In the genomic region with DNA sequence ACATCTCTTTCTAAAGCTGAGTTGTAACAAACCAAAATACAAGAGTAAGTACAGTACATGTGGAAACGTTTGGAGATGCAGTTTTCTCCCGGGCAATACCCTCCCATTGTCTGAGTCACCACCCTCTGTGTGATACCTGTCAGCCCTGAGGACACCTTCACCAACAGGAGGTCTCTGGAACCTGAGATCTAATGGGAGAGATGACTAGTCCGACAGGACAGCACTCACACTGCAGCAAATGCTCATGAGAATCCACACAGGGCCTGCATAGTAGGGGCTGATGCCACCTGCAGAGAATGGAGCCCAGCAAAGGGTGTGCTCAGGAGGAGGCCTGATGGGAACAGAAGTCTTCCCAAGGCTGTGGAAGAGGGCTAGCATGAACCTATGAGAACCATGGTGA, we compare ENCODE assay signal across 9 mouse cellular contexts. TPM values are rescaled to one million over a fixed set of nuclear protein-coding genes. Genes with fewer than 3 reads are reported as not detected.
DNase-seq lines count a peak whose midpoint lies in the region; ATAC-seq and TF ChIP-seq lines count a peak whose summit lies in the region.
"Had no signal": no experiment of that assay in that cellular context is flagged by ENCODE, and none has a peak within 500 bp of the region (broad histone marks: within the 10 kb centered on the region; RNA-seq: fewer than 3 reads in every experiment).

No protein-coding gene starts in this region.

- no peaks in the 10 kb centered on the region for H3K27me3 ChIP-seq in cerebellum, adult 2 months (ENCODE audit: control insufficient read depth, insufficient read depth, low read length)
- H3K27me3 ChIP-seq in megakaryocyte, embryonic 14.5 days (replicated peaks): peaks cover 3% of the 10 kb centered on the region
- no peaks in the 10 kb centered on the region for H3K27me3 ChIP-seq in limb, embryonic 15.5 days
- H3K27me3 ChIP-seq in stomach, embryonic 16.5 days (ENCODE audit: control insufficient read depth, insufficient read depth, low read length): no peaks in the 10 kb centered on the region

- no peak for TF ChIP-seq CTCF in cerebellum, adult 2 months (IDR thresholded peaks at IDR 0.05; ENCODE audit: borderline replicate concordance, insufficient read depth, low read depth, low read length)

- no peak for ATAC-seq in megakaryocyte, adult 5-6 weeks (ENCODE audit: poor library complexity, severe bottlenecking)
- ATAC-seq in limb, embryonic 15.5 days (ENCODE audit: insufficient number of reproducible peaks, low FRiP score, low TSS enrichment, low read depth): no peak
- ATAC-seq in stomach, embryonic 16.5 days (ENCODE audit: insufficient read depth, low FRiP score): no peak

- peak in 1 of 2 experiments; percentile 42 for DNase-seq in cerebellum, adult 2 months
- no peak for DNase-seq in cerebellum, adult 11-12 months
- DNase-seq in retina, embryonic 14.5 days (ENCODE audit: low spot score): no peak
- DNase-seq in ovary, postnatal 10 days (ENCODE audit: low spot score): no peak

- peak overlapping the region; percentile 62 for H3K4me3 ChIP-seq in cerebellum, adult 2 months (replicated peaks; ENCODE audit: insufficient read depth, low read depth, low read length)
- H3K4me3 ChIP-seq in megakaryocyte, embryonic 14.5 days (replicated peaks): peak overlapping the region; percentile 99
- peak overlapping the region; percentile 66 for H3K4me3 ChIP-seq in limb, embryonic 15.5 days
- peak overlapping the region; percentile 79 for H3K4me3 ChIP-seq in stomach, embryonic 16.5 days (replicated peaks; ENCODE audit: low read length)

- peaks cover 71% of the 10 kb centered on the region for H3K4me1 ChIP-seq in cerebellum, adult 2 months (ENCODE audit: control insufficient read depth, insufficient read depth, low read length)
- H3K4me1 ChIP-seq in megakaryocyte, embryonic 14.5 days: peaks cover 64% of the 10 kb centered on the region
- H3K4me1 ChIP-seq in limb, embryonic 15.5 days: peaks cover 43% of the 10 kb centered on the region
- H3K4me1 ChIP-seq in stomach, embryonic 16.5 days (ENCODE audit: control insufficient read depth, insufficient read depth, low read length): peaks cover 25% of the 10 kb centered on the region

- peaks cover 33% of the 10 kb centered on the region for H3K36me3 ChIP-seq in megakaryocyte, embryonic 14.5 days (replicated peaks; ENCODE audit: low read length)
- H3K36me3 ChIP-seq in limb, embryonic 15.5 days: peaks cover 17% of the 10 kb centered on the region
- H3K36me3 ChIP-seq in stomach, embryonic 16.5 days (ENCODE audit: control insufficient read depth, insufficient read depth, low read length): 0 out of 2 replicates have a peak, but pooled peaks cover 8% of the 10 kb centered on the region

- peak overlapping the region; percentile 82 for H3K4me2 ChIP-seq in limb, embryonic 15.5 days
- peak overlapping the region; percentile 78 for H3K4me2 ChIP-seq in stomach, embryonic 16.5 days (ENCODE audit: low read depth, low read length)

- H3K27ac ChIP-seq in cerebellum, adult 2 months (ENCODE audit: insufficient read depth, low read length): peak overlapping the region; percentile 97
- peak overlapping the region; percentile 90 for H3K27ac ChIP-seq in limb, embryonic 15.5 days
- peak overlapping the region; percentile 84 for H3K27ac ChIP-seq in stomach, embryonic 16.5 days (ENCODE audit: low read length)

- peak overlapping the region; percentile 33; the same call in 1 of the 2 replicates for H3K9ac ChIP-seq in limb, embryonic 15.5 days
- peak overlapping the region; percentile 81 for H3K9ac ChIP-seq in stomach, embryonic 16.5 days (ENCODE audit: low read length)

- 6% methylated on average over 3 of the region's 3 CpGs for WGBS in cerebellum, adult 2 months
- WGBS in limb, embryonic 15.5 days: 17% methylated on average over 3 of the region's 3 CpGs
- WGBS in stomach, embryonic 16.5 days: 17% methylated on average over 3 of the region's 3 CpGs

- TF ChIP-seq POLR2A in cerebellum, adult 2 months (IDR thresholded peaks at IDR 0.05; ENCODE audit: borderline replicate concordance, insufficient read depth, low read length): no peak

- H3K9me3 ChIP-seq in megakaryocyte, embryonic 14.5 days: no peaks in the 10 kb centered on the region
- no peaks in the 10 kb centered on the region for H3K9me3 ChIP-seq in limb, embryonic 15.5 days
- no peaks in the 10 kb centered on the region for H3K9me3 ChIP-seq in stomach, embryonic 16.5 days (replicated peaks; ENCODE audit: control insufficient read depth, low read length)

RNA-seq across cellular contexts. Expression of a gene that starts 0.5 kb away (rescaled TPM):
- 196 and 230 TPM in 2 replicates for polyA plus RNA-seq in cerebellum, adult 2 months (2012; rRNA removed)
- 51.1 and 52.3 TPM in 2 replicates for polyA plus RNA-seq in megakaryocyte, embryonic 14.5 days (2012; ENCODE audit: insufficient read depth, low replicate concordance)
- total RNA-seq in megakaryocyte, adult 5-6 weeks (2015): 36.3 and 36.5 TPM in 2 replicates
- 25.7 and 29.6 TPM in 2 replicates for total RNA-seq in megakaryocyte, adult 5-6 weeks (2017)
- polyA plus RNA-seq in limb, embryonic 15.5 days (2015; fragmentation: Nextera tagmentation; extraction: Ambion mirVana): 49.9 and 56.9 TPM in 2 replicates
- 44.1 and 49.4 TPM in 2 replicates for polyA plus RNA-seq in stomach, embryonic 16.5 days (2015; fragmentation: Nextera tagmentation; extraction: Ambion mirVana)

RNA-seq across cellular contexts. Expression of a gene that starts 4.8 kb away (rescaled TPM):
- polyA plus RNA-seq in cerebellum, adult 2 months (2012; rRNA removed): 0.84 and 2.8 TPM in 2 replicates
- not detected in 2 replicates for polyA plus RNA-seq in megakaryocyte, embryonic 14.5 days (2012; ENCODE audit: insufficient read depth, low replicate concordance)
- not detected in 2 replicates for total RNA-seq in megakaryocyte, adult 5-6 weeks (2015)
- total RNA-seq in megakaryocyte, adult 5-6 weeks (2017): not detected in 2 replicates
- 99.3 and 111 TPM in 2 replicates for polyA plus RNA-seq in limb, embryonic 15.5 days (2015; fragmentation: Nextera tagmentation; extraction: Ambion mirVana)
- 60.5 and 113 TPM in 2 replicates for polyA plus RNA-seq in stomach, embryonic 16.5 days (2015; fragmentation: Nextera tagmentation; extraction: Ambion mirVana)

RNA-seq across cellular contexts. Expression of a gene that starts 8.4 kb away (rescaled TPM):
- 2,130 and 2,485 TPM in 2 replicates for polyA plus RNA-seq in cerebellum, adult 2 months (2012; rRNA removed)
- not detected in 2 replicates for polyA plus RNA-seq in megakaryocyte, embryonic 14.5 days (2012; ENCODE audit: insufficient read depth, low replicate concordance)
- not detected in 2 replicates for total RNA-seq in megakaryocyte, adult 5-6 weeks (2015)
- not detected in 2 replicates for total RNA-seq in megakaryocyte, adult 5-6 weeks (2017)
- 4.1 and 9.1 TPM in 2 replicates for polyA plus RNA-seq in limb, embryonic 15.5 days (2015; fragmentation: Nextera tagmentation; extraction: Ambion mirVana)
- 6.1 and 6.7 TPM in 2 replicates for polyA plus RNA-seq in stomach, embryonic 16.5 days (2015; fragmentation: Nextera tagmentation; extraction: Ambion mirVana)

RNA-seq across cellular contexts. Expression of a gene that starts 32.3 kb away (rescaled TPM):
- polyA plus RNA-seq in cerebellum, adult 2 months (2012; rRNA removed): not detected in 2 replicates
- not detected in 2 replicates for polyA plus RNA-seq in megakaryocyte, embryonic 14.5 days (2012; ENCODE audit: insufficient read depth, low replicate concordance)
- total RNA-seq in megakaryocyte, adult 5-6 weeks (2015): not detected in 2 replicates
- not detected in 2 replicates for total RNA-seq in megakaryocyte, adult 5-6 weeks (2017)
- polyA plus RNA-seq in limb, embryonic 15.5 days (2015; fragmentation: Nextera tagmentation; extraction: Ambion mirVana): not detected in 2 replicates
- polyA plus RNA-seq in stomach, embryonic 16.5 days (2015; fragmentation: Nextera tagmentation; extraction: Ambion mirVana): not detected in 2 replicates
- polyA plus RNA-seq: brain, embryonic 14.5 days had no signal

RNA-seq across cellular contexts. Expression of a gene that starts 32.9 kb away (rescaled TPM):
- 285 and 294 TPM in 2 replicates for polyA plus RNA-seq in cerebellum, adult 2 months (2012; rRNA removed)
- polyA plus RNA-seq in megakaryocyte, embryonic 14.5 days (2012; ENCODE audit: insufficient read depth, low replicate concordance): 13.1 and 24.3 TPM in 2 replicates
- 25.5 and 33.3 TPM in 2 replicates for total RNA-seq in megakaryocyte, adult 5-6 weeks (2015)
- total RNA-seq in megakaryocyte, adult 5-6 weeks (2017): 12.0 and 13.0 TPM in 2 replicates
- polyA plus RNA-seq in limb, embryonic 15.5 days (2015; fragmentation: Nextera tagmentation; extraction: Ambion mirVana): 4.2 and 5.9 TPM in 2 replicates
- polyA plus RNA-seq in stomach, embryonic 16.5 days (2015; fragmentation: Nextera tagmentation; extraction: Ambion mirVana): 4.0 and 4.6 TPM in 2 replicates

Comparison
In these comparisons a context has a peak if more than half of its experiments do, and no peak if none do; other contexts are left out.
1. RNA of a gene that starts 4.8 kb away (polyA plus RNA-seq): 99.3 to 111 TPM in limb, embryonic 15.5 days and 60.5 to 113 TPM in stomach, embryonic 16.5 days; 0.84 to 2.8 TPM in cerebellum, adult 2 months and not detected in megakaryocyte, embryonic 14.5 days; every median in the first group is over 10 times any median in the second.
2. RNA of a gene that starts 8.4 kb away (polyA plus RNA-seq): 2,130 to 2,485 TPM in cerebellum, adult 2 months; 6.1 to 6.7 TPM in stomach, embryonic 16.5 days, 4.1 to 9.1 TPM in limb, embryonic 15.5 days and not detected in megakaryocyte, embryonic 14.5 days; every median in the first group is over 100 times any median in the second.
3. Peak in every context shown above with its lines, with median percentiles within 50 percentile points of each other: H3K27ac ChIP-seq and H3K4me3 ChIP-seq.